Mouse (Mus musculus) neural tube, embryonic 13.5 days (tissue): ENCODE results near the gene Dusp16. TPM values are rescaled to one million over a fixed set of nuclear protein-coding genes. Genes with fewer than 3 reads are reported as not detected.

ENCODE experiments used
- polyA plus RNA-seq: library from polyadenylated mRNA; unstranded; fragments of >200 nt; fragmentation: Nextera tagmentation; extraction: Ambion mirVana; gene quantifications from 2 replicates; pipeline ENCODE4 v1.2.1, GENCODE M21; 2015

The Dusp16 gene
- polyA plus RNA-seq, 1 experiment from 2014 or later: 7.0 TPM

Other genes with a start within 250 kb of the Dusp16 start
- 20.8 and 24.5 TPM in 2 replicates for gene Lrp6, start 225.7 kb downstream of the Dusp16 start, polyA plus RNA-seq
- 1.1 and 1.5 TPM in 2 replicates for gene Mansc1, start 160.1 kb downstream of the Dusp16 start, polyA plus RNA-seq
- gene Borcs5, start 153.1 kb downstream of the Dusp16 start, polyA plus RNA-seq: 47.5 and 48.1 TPM in 2 replicates
- gene Crebl2, start 37.5 kb upstream of the Dusp16 start, polyA plus RNA-seq: 3.5 and 4.1 TPM in 2 replicates
- gene Gpr19, start 106.0 kb upstream of the Dusp16 start, polyA plus RNA-seq: 37.1 and 39.1 TPM in 2 replicates
- gene Cdkn1b, start 127.8 kb upstream of the Dusp16 start, polyA plus RNA-seq: 21.7 and 24.1 TPM in 2 replicates
- gene Apold1, start 189.1 kb upstream of the Dusp16 start, polyA plus RNA-seq: 3.0 and 4.6 TPM in 2 replicates
- gene Ddx47, start 219.0 kb upstream of the Dusp16 start, polyA plus RNA-seq: 77.3 and 89.1 TPM in 2 replicates